Mouse (Mus musculus): Measurements from ENCODE around the gene Pla1a. TPM values are rescaled to one million over a fixed set of nuclear protein-coding genes. Genes with fewer than 3 reads are reported as not detected.
"Not testable (repeated sequence)": the region's sequence is repeated elsewhere in the genome, so short reads cannot be mapped to it uniquely, and the experiment has no call there.

The Pla1a gene
- polyA plus RNA-seq (2014; fragmentation: Nextera tagmentation; extraction: Ambion mirVana): 1.3 and 1.8 TPM in 2 replicates

GRCm38 (mm10) chr16:38432498-38433425, at the start of gene Pla1a:
Pla1a (minus strand) TSS chr16:38433145.
- no peak for ATAC-seq (ENCODE audit: insufficient number of reproducible peaks, insufficient read depth, low FRiP score, low read depth)
- Histone ChIP-seq H3K4me2 (ENCODE audit: low read length) (no peak within 1 kb of the TSS), H3K36me3 (ENCODE audit: control insufficient read depth, insufficient read depth, low read length) (no peaks in the 10 kb centered on the region), H3K4me3 (ENCODE audit: control insufficient read depth in 1 of 2, insufficient read depth in 1 of 2, low read depth in 1 of 2, low read length in 2 of 2) (no peak within 1 kb of the TSS), H3K27me3 (ENCODE audit: control insufficient read depth, insufficient read depth, low read length) (no peaks in the 10 kb centered on the region), H3K27ac (replicated peaks in 1 of 2; ENCODE audit: control insufficient read depth in 1 of 2, insufficient read depth in 1 of 2, low read depth in 2 of 2, low read length in 2 of 2) (no peak within 1 kb of the TSS), H3K4me1 (ENCODE audit: control insufficient read depth in 2 of 2, insufficient read depth in 2 of 2, low read length in 2 of 2) (peaks cover 9 to 11% of the 10 kb centered on the region in 2 experiments), H3K9ac (ENCODE audit: low read length) (no peak within 1 kb of the TSS), H3K9me3 (ENCODE audit: control insufficient read depth, low read length) (no peaks in the 10 kb centered on the region)
- 64% methylated on average over 11 of the region's 11 CpGs for WGBS

- Histone ChIP-seq H3K27ac (replicated peaks in 1 of 2; ENCODE audit: control insufficient read depth in 1 of 2, insufficient read depth in 1 of 2, low read depth in 2 of 2, low read length in 2 of 2) (no peak overlapping the region), H3K27me3 (ENCODE audit: control insufficient read depth, insufficient read depth, low read length) (no peaks in the 10 kb centered on the region), H3K4me2 (ENCODE audit: low read length) (no peak overlapping the region), H3K9ac (ENCODE audit: low read length) (no peak overlapping the region), H3K4me3 (ENCODE audit: control insufficient read depth in 1 of 2, insufficient read depth in 1 of 2, low read depth in 1 of 2, low read length in 2 of 2) (no peak overlapping the region), H3K4me1 (ENCODE audit: control insufficient read depth in 2 of 2, insufficient read depth in 2 of 2, low read length in 2 of 2) (peaks cover 4 to 8% of the 10 kb centered on the region in 2 experiments; a peak in 2 of 4 replicates), H3K36me3 (ENCODE audit: control insufficient read depth, insufficient read depth, low read length) (no peaks in the 10 kb centered on the region), H3K9me3 (ENCODE audit: control insufficient read depth, low read length) (peaks cover 4% of the 10 kb centered on the region; the same call in 1 of the 2 replicates)
- 72% methylated on average over 4 of the region's 4 CpGs for WGBS
- ATAC-seq (ENCODE audit: insufficient number of reproducible peaks, insufficient read depth, low FRiP score, low read depth): no peak
These were observed 48.4 kb upstream of the Pla1a start for GRCm38 (mm10) chr16:38481327-38481726.

GRCm38 (mm10) chr16:38478296-38478695, 45.4 kb upstream of the Pla1a start:
- H3K9me3 ChIP-seq (ENCODE audit: control insufficient read depth, low read length): peaks cover 4% of the 10 kb centered on the region; the same call in 1 of the 2 replicates
- H3K27me3 ChIP-seq (ENCODE audit: control insufficient read depth, insufficient read depth, low read length): no peaks in the 10 kb centered on the region
- peaks cover 7 to 8% of the 10 kb centered on the region in 2 experiments; a peak in 3 of 4 replicates for H3K4me1 ChIP-seq (ENCODE audit: control insufficient read depth in 2 of 2, insufficient read depth in 2 of 2, low read length in 2 of 2)
- no peaks in the 10 kb centered on the region for H3K36me3 ChIP-seq (ENCODE audit: control insufficient read depth, insufficient read depth, low read length)
- no peak for ATAC-seq (ENCODE audit: insufficient number of reproducible peaks, insufficient read depth, low FRiP score, low read depth)
- 88% methylated on average over 3 of the region's 3 CpGs for WGBS
- no peak overlapping the region for H3K9ac ChIP-seq (ENCODE audit: low read length)
- no peak overlapping the region for H3K4me2 ChIP-seq (ENCODE audit: low read length)
- no peak overlapping the region for H3K4me3 ChIP-seq (ENCODE audit: control insufficient read depth in 1 of 2, insufficient read depth in 1 of 2, low read depth in 1 of 2, low read length in 2 of 2)
- H3K27ac ChIP-seq (replicated peaks in 1 of 2; ENCODE audit: control insufficient read depth in 1 of 2, insufficient read depth in 1 of 2, low read depth in 2 of 2, low read length in 2 of 2): no peak overlapping the region

GRCm38 (mm10) chr16:38477241-38477608, 44.3 kb upstream of the Pla1a start:
- ATAC-seq (ENCODE audit: insufficient number of reproducible peaks, insufficient read depth, low FRiP score, low read depth): not testable (repeated sequence)

GRCm38 (mm10) chr16:38476312-38477240, 43.6 kb upstream of the Pla1a start:
- WGBS: 6% methylated on average over 34 of the region's 34 CpGs

More at GRCm38 (mm10) chr16:38477241-38477608, 44.3 kb upstream of the Pla1a start:
- peak overlapping the region; percentile 85 to 89 for H3K27ac ChIP-seq (replicated peaks in 1 of 2; ENCODE audit: control insufficient read depth in 1 of 2, insufficient read depth in 1 of 2, low read depth in 2 of 2, low read length in 2 of 2)
- H3K4me2 ChIP-seq (ENCODE audit: low read length): peak overlapping the region; percentile 74
- peak overlapping the region; percentile 35 to 44 for H3K4me3 ChIP-seq (ENCODE audit: control insufficient read depth in 1 of 2, insufficient read depth in 1 of 2, low read depth in 1 of 2, low read length in 2 of 2)
- WGBS: 39% methylated on average over 14 of the region's 14 CpGs
- H3K9me3 ChIP-seq (ENCODE audit: control insufficient read depth, low read length); H3K27me3 ChIP-seq (ENCODE audit: control insufficient read depth, insufficient read depth, low read length); H3K36me3 ChIP-seq (ENCODE audit: control insufficient read depth, insufficient read depth, low read length); H3K4me1 ChIP-seq (ENCODE audit: control insufficient read depth in 2 of 2, insufficient read depth in 2 of 2, low read length in 2 of 2): not testable (repeated sequence)
- H3K9ac ChIP-seq (ENCODE audit: low read length): peak overlapping the region; percentile 71

GRCm38 (mm10) chr16:38475681-38476311, 42.9 kb upstream of the Pla1a start:
- H3K4me1 ChIP-seq (ENCODE audit: control insufficient read depth in 2 of 2, insufficient read depth in 2 of 2, low read length in 2 of 2): peaks cover 5 to 8% of the 10 kb centered on the region in 2 experiments; a peak in 3 of 4 replicates
- ATAC-seq (ENCODE audit: insufficient number of reproducible peaks, insufficient read depth, low FRiP score, low read depth): 0 out of 2 replicates have a peak, but pooled peaks have one; percentile 2
- WGBS: 18% methylated on average over 4 of the region's 4 CpGs

More at GRCm38 (mm10) chr16:38476312-38477240, 43.6 kb upstream of the Pla1a start:
- peak overlapping the region; percentile 71 for H3K9ac ChIP-seq (ENCODE audit: low read length)
- H3K36me3 ChIP-seq (ENCODE audit: control insufficient read depth, insufficient read depth, low read length): no peaks in the 10 kb centered on the region
- H3K9me3 ChIP-seq (ENCODE audit: control insufficient read depth, low read length): no peaks in the 10 kb centered on the region
- H3K4me1 ChIP-seq (ENCODE audit: control insufficient read depth in 2 of 2, insufficient read depth in 2 of 2, low read length in 2 of 2): peaks cover 5 to 8% of the 10 kb centered on the region in 2 experiments; a peak in 3 of 4 replicates
- ATAC-seq (ENCODE audit: insufficient number of reproducible peaks, insufficient read depth, low FRiP score, low read depth): peak; percentile 60
- H3K4me2 ChIP-seq (ENCODE audit: low read length): peak overlapping the region; percentile 74
- H3K4me3 ChIP-seq (ENCODE audit: control insufficient read depth in 1 of 2, insufficient read depth in 1 of 2, low read depth in 1 of 2, low read length in 2 of 2): peak overlapping the region; percentile 35 to 44
- no peaks in the 10 kb centered on the region for H3K27me3 ChIP-seq (ENCODE audit: control insufficient read depth, insufficient read depth, low read length)
- peak overlapping the region; percentile 85 to 89 for H3K27ac ChIP-seq (replicated peaks in 1 of 2; ENCODE audit: control insufficient read depth in 1 of 2, insufficient read depth in 1 of 2, low read depth in 2 of 2, low read length in 2 of 2)

More at GRCm38 (mm10) chr16:38475681-38476311, 42.9 kb upstream of the Pla1a start:
- no peaks in the 10 kb centered on the region for H3K27me3 ChIP-seq (ENCODE audit: control insufficient read depth, insufficient read depth, low read length)
- peak overlapping the region; percentile 35 to 44; a peak in 3 of 4 replicates for H3K4me3 ChIP-seq (ENCODE audit: control insufficient read depth in 1 of 2, insufficient read depth in 1 of 2, low read depth in 1 of 2, low read length in 2 of 2)
- H3K4me2 ChIP-seq (ENCODE audit: low read length): peak overlapping the region; percentile 74
- no peaks in the 10 kb centered on the region for H3K36me3 ChIP-seq (ENCODE audit: control insufficient read depth, insufficient read depth, low read length)
- H3K9me3 ChIP-seq (ENCODE audit: control insufficient read depth, low read length): no peaks in the 10 kb centered on the region
- peak overlapping the region; percentile 71 for H3K9ac ChIP-seq (ENCODE audit: low read length)
- H3K27ac ChIP-seq (replicated peaks in 1 of 2; ENCODE audit: control insufficient read depth in 1 of 2, insufficient read depth in 1 of 2, low read depth in 2 of 2, low read length in 2 of 2): peak overlapping the region; percentile 85 to 89

All from heart, embryonic 14.5 days (tissue).